Mouse (Mus musculus): ENCODE data around the gene Ptpn21. TPM values are rescaled to one million over a fixed set of nuclear protein-coding genes. Genes with fewer than 3 reads are reported as not detected.

The Ptpn21 gene
- polyA plus RNA-seq, 1 experiment from 2014 or later = 5.1 TPM

DNA sequence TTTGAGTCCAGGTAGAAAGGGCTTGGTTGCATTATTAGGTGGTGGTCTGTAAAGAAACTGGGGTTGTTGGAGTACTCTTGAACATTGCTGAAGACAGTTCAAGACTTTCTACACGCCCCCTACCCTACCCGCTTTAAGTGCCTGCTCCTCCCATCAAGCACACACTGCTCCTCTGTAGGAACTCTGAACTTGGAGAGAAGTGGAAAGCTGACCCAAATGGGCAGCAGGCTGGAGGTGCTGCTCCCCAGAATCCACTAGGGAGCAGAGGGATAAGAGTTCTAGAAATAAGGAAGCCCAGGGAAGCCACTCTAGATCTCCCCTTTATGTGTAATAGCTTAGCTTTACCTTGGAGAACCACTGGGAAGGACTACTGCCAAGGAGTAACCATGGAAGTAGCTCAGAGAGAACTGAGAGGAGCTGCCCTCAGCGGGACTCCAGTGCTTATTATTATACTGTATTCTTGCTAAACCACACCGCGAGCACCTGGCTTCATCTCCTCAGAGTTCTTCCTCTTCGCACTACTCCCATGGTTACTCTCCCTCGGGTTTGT lies 671 bp upstream of the Ptpn21 start:
- 8% methylated on average over 7 of the region's 7 CpGs for WGBS
- H3K36me3 ChIP-seq (replicated peaks) = no peaks in the 10 kb centered on the region
- peak overlapping the region; percentile 92 for H3K27ac ChIP-seq (replicated peaks)
- H3K4me3 ChIP-seq = peak overlapping the region; percentile 87
- H3K4me1 ChIP-seq = peaks cover 32% of the 10 kb centered on the region
- H3K27me3 ChIP-seq (replicated peaks; ENCODE audit: low read depth, poor library complexity, severe bottlenecking) = peaks cover 47% of the 10 kb centered on the region
- peak; percentile 49 for DNase-seq (ENCODE audit: low spot score)
- no peaks in the 10 kb centered on the region for H3K9me3 ChIP-seq

DNA sequence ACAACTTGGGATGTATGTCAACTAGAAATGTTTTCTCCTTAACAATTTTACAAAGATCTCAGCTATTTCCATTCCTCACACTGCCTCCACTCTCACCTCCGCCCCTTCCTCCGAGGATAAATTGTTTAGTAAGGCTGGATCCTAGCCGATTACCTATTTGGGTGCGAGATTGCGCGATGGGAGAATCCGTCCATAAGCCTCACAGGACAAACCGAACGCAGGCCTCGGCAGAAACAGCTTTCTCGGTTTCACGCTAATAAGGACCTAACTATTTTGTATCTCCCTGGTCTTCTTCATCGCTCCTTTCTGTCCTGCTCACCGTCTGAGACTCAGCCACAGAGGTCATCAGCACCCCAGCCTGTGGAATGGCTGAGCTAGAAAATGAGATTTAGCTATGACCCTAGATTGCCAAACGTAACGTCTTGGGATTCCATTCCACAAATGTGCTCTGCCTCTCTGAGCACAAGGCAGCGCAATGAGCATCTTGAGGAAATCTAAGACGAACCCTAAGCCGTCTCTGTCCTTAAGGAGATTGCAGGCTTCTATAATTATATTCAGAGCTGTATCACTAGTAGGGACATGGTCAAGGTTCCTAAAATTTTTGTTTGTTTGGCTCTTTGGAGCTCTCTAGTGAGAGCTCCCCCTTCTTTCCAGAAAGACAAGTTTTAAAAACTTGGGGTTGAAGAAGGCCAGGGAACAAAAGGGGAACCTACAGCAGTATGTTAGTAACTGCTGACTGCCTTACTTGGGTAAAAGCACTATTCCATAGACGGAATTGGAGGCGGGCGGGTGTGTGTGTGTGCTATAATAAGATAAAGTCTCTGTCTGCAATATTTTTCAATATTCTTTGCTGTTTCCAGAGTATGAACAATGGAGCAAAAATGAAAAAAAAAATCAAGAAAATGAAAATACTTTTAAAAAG lies 2.1 kb downstream of the Ptpn21 start:
- Histone ChIP-seq H3K27ac (replicated peaks) (peak overlapping the region; percentile 81), H3K4me3 (peak overlapping the region; percentile 75), H3K27me3 (replicated peaks; ENCODE audit: low read depth, poor library complexity, severe bottlenecking) (peaks cover 45% of the 10 kb centered on the region), H3K36me3 (replicated peaks) (0 out of 2 replicates have a peak, but pooled peaks cover 7% of the 10 kb centered on the region), H3K4me1 (peaks cover 32% of the 10 kb centered on the region), H3K9me3 (no peaks in the 10 kb centered on the region)
- DNase-seq (ENCODE audit: low spot score) = no peak
- WGBS = 9% methylated on average over 22 of the region's 22 CpGs

DNA sequence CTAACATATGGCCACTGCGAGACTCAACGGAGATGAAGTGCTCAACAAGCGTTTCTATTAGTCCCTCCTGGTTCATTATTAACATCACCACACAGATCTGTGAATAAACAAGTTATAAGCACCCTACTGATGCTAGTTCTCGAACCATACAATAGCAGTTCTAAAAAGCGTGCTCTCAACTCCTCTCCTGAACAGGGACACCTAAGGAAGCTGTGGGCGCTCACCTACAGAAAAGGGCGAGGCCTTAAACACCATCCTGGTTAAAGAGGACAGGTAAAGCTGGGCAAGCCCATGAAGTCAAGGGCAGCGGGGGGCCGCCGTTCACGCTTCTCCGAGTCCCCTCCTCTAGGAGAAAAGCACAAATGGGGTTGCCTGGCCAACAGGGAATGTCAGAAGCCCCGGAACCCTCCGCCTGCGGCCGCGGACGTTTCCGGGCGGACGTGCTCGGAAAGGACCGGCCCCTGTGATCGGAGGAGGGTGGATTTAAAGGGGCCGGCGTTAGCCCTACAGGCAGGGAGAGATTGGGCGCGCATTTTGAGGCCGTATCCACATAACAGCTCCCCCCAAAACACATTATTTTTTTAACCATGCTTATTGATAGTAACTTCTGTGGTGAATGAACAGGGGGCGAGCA lies 2.8 kb downstream of the Ptpn21 start:
- Histone ChIP-seq H3K9me3 (no peaks in the 10 kb centered on the region), H3K4me3 (peak overlapping the region; percentile 75), H3K27me3 (replicated peaks; ENCODE audit: low read depth, poor library complexity, severe bottlenecking) (peaks cover 38% of the 10 kb centered on the region), H3K36me3 (replicated peaks) (0 out of 2 replicates have a peak, but pooled peaks cover 7% of the 10 kb centered on the region), H3K27ac (replicated peaks) (peak overlapping the region; percentile 81), H3K4me1 (peaks cover 32% of the 10 kb centered on the region)
- WGBS = under 1% methylated on average over 30 of the region's 30 CpGs
- DNase-seq (ENCODE audit: low spot score) = peak; percentile 92

- WGBS = 11% methylated on average over 12 of the region's 12 CpGs
- Histone ChIP-seq H3K27ac (replicated peaks) (peak overlapping the region; percentile 81; the same call in 1 of the 2 replicates), H3K36me3 (replicated peaks) (peaks cover 9% of the 10 kb centered on the region), H3K9me3 (no peaks in the 10 kb centered on the region), H3K4me1 (peaks cover 32% of the 10 kb centered on the region), H3K4me3 (peak overlapping the region; percentile 75), H3K27me3 (replicated peaks; ENCODE audit: low read depth, poor library complexity, severe bottlenecking) (peaks cover 32% of the 10 kb centered on the region)
- DNase-seq (ENCODE audit: low spot score) = peak; percentile 26
Observed at GRCm38 (mm10) chr12:98733776-98734175, 3.4 kb downstream of the Ptpn21 start.

DNA sequence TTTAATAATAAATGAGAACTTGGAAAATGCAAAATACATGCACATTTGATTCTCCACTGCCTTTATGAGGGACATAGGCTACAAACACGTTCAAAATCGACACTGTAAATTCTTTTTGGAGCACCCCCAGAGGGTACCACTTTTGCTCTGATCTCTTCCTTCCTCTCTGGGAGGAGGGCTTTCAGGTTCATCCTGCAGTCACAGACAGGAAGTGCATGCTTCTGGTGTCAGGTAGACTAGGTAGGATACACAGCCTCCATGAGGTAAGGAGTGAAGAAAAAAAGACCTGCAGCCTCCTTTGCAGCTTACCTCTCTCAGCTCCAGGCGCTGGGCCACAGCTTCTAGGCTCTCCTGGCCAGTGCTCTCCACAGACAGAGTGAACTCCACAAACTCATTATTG lies 4.0 kb downstream of the Ptpn21 start:
- Histone ChIP-seq H3K27ac (replicated peaks) (no peak overlapping the region), H3K36me3 (replicated peaks) (peaks cover 11% of the 10 kb centered on the region), H3K27me3 (replicated peaks; ENCODE audit: low read depth, poor library complexity, severe bottlenecking) (peaks cover 26% of the 10 kb centered on the region), H3K4me3 (peak overlapping the region; percentile 75), H3K9me3 (no peaks in the 10 kb centered on the region), H3K4me1 (peaks cover 29% of the 10 kb centered on the region)
- WGBS = 60% methylated on average over 3 of the region's 3 CpGs
- no peak for DNase-seq (ENCODE audit: low spot score)

GRCm38 (mm10) chr12:98730682-98731081 lies 6.5 kb downstream of the Ptpn21 start:
- Histone ChIP-seq H3K9me3 (no peaks in the 10 kb centered on the region), H3K27ac (replicated peaks) (no peak overlapping the region), H3K4me3 (no peak overlapping the region), H3K4me1 (peaks cover 20% of the 10 kb centered on the region), H3K27me3 (replicated peaks; ENCODE audit: low read depth, poor library complexity, severe bottlenecking) (peaks cover 5% of the 10 kb centered on the region), H3K36me3 (replicated peaks) (peaks cover 11% of the 10 kb centered on the region)
- DNase-seq (ENCODE audit: low spot score) = no peak
- WGBS = 85% methylated on average over 11 of the region's 11 CpGs

- no peak overlapping the region for H3K4me3 ChIP-seq
- no peaks in the 10 kb centered on the region for H3K9me3 ChIP-seq
- H3K27me3 ChIP-seq (replicated peaks; ENCODE audit: low read depth, poor library complexity, severe bottlenecking) = no peaks in the 10 kb centered on the region
- 82% methylated on average over 7 of the region's 7 CpGs for WGBS
- H3K27ac ChIP-seq (replicated peaks) = no peak overlapping the region
- no peaks in the 10 kb centered on the region for H3K4me1 ChIP-seq
- no peak for DNase-seq (ENCODE audit: low spot score)
- peaks cover 15% of the 10 kb centered on the region for H3K36me3 ChIP-seq (replicated peaks)
Observed at GRCm38 (mm10) chr12:98727186-98727585, 10.0 kb downstream of the Ptpn21 start.

- H3K36me3 ChIP-seq (replicated peaks) = peaks cover 15% of the 10 kb centered on the region
- DNase-seq (ENCODE audit: low spot score) = no peak
- H3K4me1 ChIP-seq = no peaks in the 10 kb centered on the region
- no peaks in the 10 kb centered on the region for H3K27me3 ChIP-seq (replicated peaks; ENCODE audit: low read depth, poor library complexity, severe bottlenecking)
- no peak overlapping the region for H3K27ac ChIP-seq (replicated peaks)
- 87% methylated on average over 7 of the region's 7 CpGs for WGBS
- no peaks in the 10 kb centered on the region for H3K9me3 ChIP-seq
- no peak overlapping the region for H3K4me3 ChIP-seq
Observed at GRCm38 (mm10) chr12:98726078-98726477, 11.1 kb downstream of the Ptpn21 start.

- Histone ChIP-seq H3K9me3 (no peaks in the 10 kb centered on the region), H3K4me3 (no peak overlapping the region), H3K36me3 (replicated peaks) (peaks cover 8% of the 10 kb centered on the region), H3K27me3 (replicated peaks; ENCODE audit: low read depth, poor library complexity, severe bottlenecking) (no peaks in the 10 kb centered on the region), H3K27ac (replicated peaks) (no peak overlapping the region), H3K4me1 (no peaks in the 10 kb centered on the region)
- DNase-seq (ENCODE audit: low spot score) = no peak
- WGBS = 65% methylated on average over 5 of the region's 5 CpGs
Observed at GRCm38 (mm10) chr12:98724976-98725375, 12.2 kb downstream of the Ptpn21 start.

GRCm38 (mm10) chr12:98724224-98724623 lies 13.0 kb downstream of the Ptpn21 start:
- no peak for DNase-seq (ENCODE audit: low spot score)
- WGBS = 95% methylated on average over 7 of the region's 7 CpGs
- Histone ChIP-seq H3K9me3 (no peaks in the 10 kb centered on the region), H3K27me3 (replicated peaks; ENCODE audit: low read depth, poor library complexity, severe bottlenecking) (no peaks in the 10 kb centered on the region), H3K4me3 (no peak overlapping the region), H3K36me3 (replicated peaks) (peaks cover 8% of the 10 kb centered on the region), H3K4me1 (no peaks in the 10 kb centered on the region), H3K27ac (replicated peaks) (no peak overlapping the region)

- Histone ChIP-seq H3K9me3 (no peaks in the 10 kb centered on the region), H3K27me3 (replicated peaks; ENCODE audit: low read depth, poor library complexity, severe bottlenecking) (no peaks in the 10 kb centered on the region), H3K4me1 (no peaks in the 10 kb centered on the region), H3K36me3 (replicated peaks) (peaks cover 4% of the 10 kb centered on the region; the same call in 1 of the 2 replicates), H3K4me3 (no peak overlapping the region), H3K27ac (replicated peaks) (no peak overlapping the region)
- no peak for DNase-seq (ENCODE audit: low spot score)
- WGBS = 83% methylated on average over 3 of the region's 3 CpGs
Observed at GRCm38 (mm10) chr12:98721030-98721429, 16.2 kb downstream of the Ptpn21 start.

DNA sequence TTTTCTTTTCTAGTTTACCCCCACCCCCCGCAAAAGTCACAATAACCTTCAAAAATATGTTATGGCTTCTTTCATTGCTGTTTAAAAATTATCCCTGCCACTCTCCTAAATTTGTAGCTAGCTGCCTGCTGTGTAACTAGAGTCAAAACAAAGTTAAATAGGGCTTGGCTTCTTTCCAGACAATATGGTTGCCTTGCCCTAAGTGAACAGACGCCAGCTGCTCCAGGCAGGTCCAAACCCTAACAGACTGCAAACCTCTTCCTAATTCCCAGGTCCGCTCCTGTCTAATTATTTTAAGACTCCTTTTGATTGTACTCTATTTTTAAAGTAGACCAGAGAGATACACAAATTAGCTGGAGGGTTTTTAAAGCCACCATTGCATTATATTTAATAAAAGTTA lies 16.6 kb downstream of the Ptpn21 start:
- H3K27me3 ChIP-seq (replicated peaks; ENCODE audit: low read depth, poor library complexity, severe bottlenecking) = no peaks in the 10 kb centered on the region
- no peak for DNase-seq (ENCODE audit: low spot score)
- H3K4me3 ChIP-seq = no peak overlapping the region
- no peaks in the 10 kb centered on the region for H3K9me3 ChIP-seq
- H3K4me1 ChIP-seq = peaks cover 2% of the 10 kb centered on the region; the same call in 1 of the 2 replicates
- 85% methylated on average over 3 of the region's 3 CpGs for WGBS
- no peak overlapping the region for H3K27ac ChIP-seq (replicated peaks)
- peaks cover 4% of the 10 kb centered on the region; the same call in 1 of the 2 replicates for H3K36me3 ChIP-seq (replicated peaks)
